In genomic region chr19:50441099-50441498, GRCm38 (mm10) we compare ENCODE assay signal across 10 mouse cellular contexts.
DNase-seq lines count a peak whose midpoint lies in the region; ATAC-seq and TF ChIP-seq lines count a peak whose summit lies in the region.
"Had no signal": no experiment of that assay in that cellular context is flagged by ENCODE, and none has a peak within 500 bp of the region (broad histone marks: within the 10 kb centered on the region; RNA-seq: fewer than 3 reads in every experiment).

No protein-coding gene starts in this region.

- no peaks in the 10 kb centered on the region for H3K9me3 ChIP-seq in kidney, postnatal 0 days (replicated peaks; ENCODE audit: low read length)
- H3K9me3 ChIP-seq in forebrain, embryonic 15.5 days, result no peaks in the 10 kb centered on the region
- no peaks in the 10 kb centered on the region for H3K9me3 ChIP-seq in limb, embryonic 14.5 days (ENCODE audit: control insufficient read depth, low read length)
- H3K9me3 ChIP-seq in intestine, embryonic 16.5 days (ENCODE audit: control insufficient read depth, low read length), result no peaks in the 10 kb centered on the region

- no peak overlapping the region for H3K9ac ChIP-seq in kidney, postnatal 0 days (ENCODE audit: low read depth, low read length)
- H3K9ac ChIP-seq in forebrain, embryonic 15.5 days (replicated peaks), result no peak overlapping the region
- no peak overlapping the region for H3K9ac ChIP-seq in limb, embryonic 14.5 days (ENCODE audit: low read depth, low read length, severe bottlenecking)
- H3K9ac ChIP-seq in intestine, embryonic 16.5 days (ENCODE audit: low read depth, low read length), result no peak overlapping the region

- no peak for TF ChIP-seq CTCF in kidney, postnatal 0 days (IDR thresholded peaks at IDR 0.05; ENCODE audit: low read depth)

- H3K36me3 ChIP-seq in kidney, postnatal 0 days (ENCODE audit: insufficient read depth, low read length), result no peaks in the 10 kb centered on the region
- H3K36me3 ChIP-seq in forebrain, embryonic 15.5 days, result no peaks in the 10 kb centered on the region
- no peaks in the 10 kb centered on the region for H3K36me3 ChIP-seq in limb, embryonic 14.5 days (ENCODE audit: control insufficient read depth, insufficient read depth, low read length)
- H3K36me3 ChIP-seq in intestine, embryonic 16.5 days (ENCODE audit: control insufficient read depth, insufficient read depth, low read length), result no peaks in the 10 kb centered on the region

- 18% methylated on average over 4 of the region's 4 CpGs for WGBS in kidney, postnatal 0 days
- WGBS in forebrain, embryonic 15.5 days, result 4% methylated on average over 4 of the region's 4 CpGs
- 15% methylated on average over 4 of the region's 4 CpGs for WGBS in limb, embryonic 14.5 days
- WGBS in intestine, embryonic 16.5 days, result 46% methylated on average over 4 of the region's 4 CpGs

- H3K4me3 ChIP-seq in kidney, postnatal 0 days (replicated peaks; ENCODE audit: low read depth, low read length), result no peak overlapping the region
- 0 out of 2 replicates have a peak overlapping the region, but pooled peaks have one; percentile 14 for H3K4me3 ChIP-seq in forebrain, embryonic 15.5 days
- H3K4me3 ChIP-seq in limb, embryonic 14.5 days (replicated peaks; ENCODE audit: low read length), result no peak overlapping the region
- H3K4me3 ChIP-seq in intestine, embryonic 16.5 days (ENCODE audit: low read length), result no peak overlapping the region

- peak; percentile 59 for DNase-seq in kidney, postnatal 0 days (ENCODE audit: low spot score)
- DNase-seq in kidney, adult 9 months, result no peak
- no peak for DNase-seq in limb, embryonic 14.5 days (ENCODE audit: low spot score)
- peak; percentile 52 for DNase-seq in retina, embryonic 14.5 days (ENCODE audit: low spot score)
- no peak for DNase-seq in layer of hippocampus, adult 8-10 months (ENCODE audit: low spot score in 2 of 2)
- DNase-seq: heart, postnatal 14 days; kidney, postnatal 4 days had no signal

- 0 out of 2 replicates have a peak, but pooled peaks cover 4% of the 10 kb centered on the region for H3K4me1 ChIP-seq in kidney, postnatal 0 days (replicated peaks; ENCODE audit: insufficient read depth, low read length)
- H3K4me1 ChIP-seq in forebrain, embryonic 15.5 days, result peaks cover 27% of the 10 kb centered on the region
- H3K4me1 ChIP-seq in limb, embryonic 14.5 days (ENCODE audit: control insufficient read depth, insufficient read depth, low read length), result peaks cover 8% of the 10 kb centered on the region
- 0 out of 2 replicates have a peak, but pooled peaks cover 4% of the 10 kb centered on the region for H3K4me1 ChIP-seq in intestine, embryonic 16.5 days (ENCODE audit: control insufficient read depth, insufficient read depth, low read length)

- no peak for ATAC-seq in kidney, postnatal 0 days (replicated peaks; ENCODE audit: low FRiP score, low read depth)
- peak; percentile 77 for ATAC-seq in forebrain, embryonic 15.5 days (replicated peaks)
- ATAC-seq in limb, embryonic 14.5 days (ENCODE audit: low FRiP score, low read depth), result no peak
- no peak for ATAC-seq in intestine, embryonic 16.5 days
- ATAC-seq: lung, postnatal 0 days had no signal

- no peak overlapping the region for H3K27ac ChIP-seq in kidney, postnatal 0 days
- peak overlapping the region; percentile 52 for H3K27ac ChIP-seq in forebrain, embryonic 15.5 days (replicated peaks)
- no peak overlapping the region for H3K27ac ChIP-seq in limb, embryonic 14.5 days (replicated peaks; ENCODE audit: low read depth, low read length)
- no peak overlapping the region for H3K27ac ChIP-seq in intestine, embryonic 16.5 days (ENCODE audit: low read length)

- TF ChIP-seq POLR2A in limb, embryonic 14.5 days (IDR thresholded peaks at IDR 0.05; ENCODE audit: borderline replicate concordance, extremely low read depth, insufficient read depth, insufficient read length), result no peak

- peak overlapping the region; percentile 27; the same call in 1 of the 2 replicates for H3K4me2 ChIP-seq in kidney, postnatal 0 days (ENCODE audit: low read length)
- H3K4me2 ChIP-seq in forebrain, embryonic 15.5 days (replicated peaks), result peak overlapping the region; percentile 38
- peak overlapping the region; percentile 33; the same call in 1 of the 2 replicates for H3K4me2 ChIP-seq in limb, embryonic 14.5 days (replicated peaks; ENCODE audit: low read depth, low read length, severe bottlenecking)
- no peak overlapping the region for H3K4me2 ChIP-seq in intestine, embryonic 16.5 days (ENCODE audit: low read depth, low read length)

- H3K27me3 ChIP-seq in kidney, postnatal 0 days (ENCODE audit: insufficient read depth, low read length), result no peaks in the 10 kb centered on the region
- no peaks in the 10 kb centered on the region for H3K27me3 ChIP-seq in forebrain, embryonic 15.5 days
- no peaks in the 10 kb centered on the region for H3K27me3 ChIP-seq in limb, embryonic 14.5 days (ENCODE audit: control insufficient read depth, insufficient read depth, low read length)
- no peaks in the 10 kb centered on the region for H3K27me3 ChIP-seq in intestine, embryonic 16.5 days (replicated peaks; ENCODE audit: control insufficient read depth, insufficient read depth, low read length)

Comparison
In these comparisons a context has a peak if more than half of its experiments do, and no peak if none do; other contexts are left out.
1. DNase-seq: peak in kidney, postnatal 0 days (single experiment) and retina, embryonic 14.5 days (single experiment); none in kidney, adult 9 months (single experiment), limb, embryonic 14.5 days (single experiment) and layer of hippocampus, adult 8-10 months (0 of 2).